Mouse (Mus musculus) kidney, postnatal 0 days (tissue): ENCODE measurements at regions not wholly inside any gene's neighbourhood (a gene's known extent, or its start where the extent isn't known, plus 50 kb on each side); places are given as distances from the start of the nearest gene placed in this dataset.

Source experiments
- ATAC-seq: fragments of 200-750 bp; cut with Nextera tagmentation; replicated peaks from 2 replicates; pipeline ENCODE4 v1.8.0; 2017; ENCODE audit warnings: low read depth, moderate number of reproducible peaks, moderate TSS enrichment, moderate library complexity; ENCODE audit not compliant: low FRiP score
- DNase-seq: peaks from one replicate; pipeline ENCODE4 v3.0.0-alpha.2; 2016; ENCODE audit warnings: low spot score
- H3K27ac ChIP-seq: fragments of 300-500 bp; sonication (generic); 2 replicates; pipeline ENCODE4 v1.5.1; 2014; ENCODE audit warnings: mild to moderate bottlenecking
- H3K27me3 ChIP-seq: fragments of 300-500 bp; sonication (generic); 2 replicates; pipeline ENCODE4 v1.6.1; 2014; ENCODE audit warnings: low read length, mixed read lengths; ENCODE audit not compliant: insufficient read depth
- H3K36me3 ChIP-seq: fragments of 300-500 bp; sonication (generic); 2 replicates; pipeline ENCODE4 v1.6.1; 2014; ENCODE audit warnings: low read length, mixed read lengths; ENCODE audit not compliant: insufficient read depth
- H3K4me1 ChIP-seq: fragments of 300-500 bp; sonication (generic); replicated peaks from 2 replicates; pipeline ENCODE4 v1.6.1; 2014; ENCODE audit warnings: antibody characterized with exemption, low read length, mixed read lengths; ENCODE audit not compliant: insufficient read depth
- H3K4me2 ChIP-seq: fragments of 300-500 bp; sonication (generic); 2 replicates; pipeline ENCODE4 v1.6.1; 2014; ENCODE audit warnings: mild to moderate bottlenecking, low read length, moderate library complexity, mixed read lengths
- H3K4me3 ChIP-seq: fragments of 300-500 bp; sonication (generic); replicated peaks from 2 replicates; pipeline ENCODE4 v1.5.1; 2014; ENCODE audit warnings: low read depth, low read length
- H3K9ac ChIP-seq: fragments of 300-500 bp; sonication (generic); 2 replicates; pipeline ENCODE4 v1.6.1; 2014; ENCODE audit warnings: low read depth, low read length
- H3K9me3 ChIP-seq: fragments of 300-500 bp; sonication (generic); replicated peaks from 2 replicates; pipeline ENCODE4 v1.6.1; 2016; ENCODE audit warnings: low read length, inconsistent platforms, mixed read lengths
- CTCF ChIP-seq: IDR thresholded peaks from 2 replicates; pipeline ENCODE4 v1.5.1; 2016; ENCODE audit warnings: antibody characterized with exemption, low read depth, mild to moderate bottlenecking, moderate library complexity
- WGBS: fragments of 180-500 bp; shearing (Covaris S2); extraction: QIAGEN DNeasy Blood & Tissue Kit; methylation state at CpG from one replicate; pipeline ENCODE4 v1.1.7; 2014; 5-methylcytosine and 5-hydroxymethylcytosine counted together

DNA sequence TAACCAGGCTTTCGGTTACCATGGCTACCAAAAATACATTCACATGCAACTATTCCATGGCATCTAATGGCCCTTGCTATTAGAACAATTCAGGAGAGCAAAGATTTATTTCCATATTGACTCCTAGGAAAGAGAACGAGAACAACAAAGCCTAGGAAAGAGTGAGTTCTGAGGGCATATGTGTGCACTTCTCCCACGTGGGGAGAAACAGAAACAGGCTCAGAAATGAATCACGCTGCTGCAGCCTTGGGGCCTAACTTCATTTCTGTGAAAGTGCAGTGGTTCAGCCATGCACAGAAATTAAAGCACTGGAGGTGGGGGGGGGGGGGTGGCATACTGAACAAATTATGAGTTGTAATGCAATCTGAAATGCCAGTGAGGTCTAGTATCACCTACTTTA is 55.2 kb upstream of the Kcnmb2 start:
- Histone ChIP-seq H3K4me3 (no peak overlapping the region), H3K36me3 (no peaks in the 10 kb centered on the region), H3K4me2 (no peak overlapping the region), H3K9ac (no peak overlapping the region), H3K4me1 (no peaks in the 10 kb centered on the region), H3K27me3 (no peaks in the 10 kb centered on the region), H3K27ac (no peak overlapping the region), H3K9me3 (no peaks in the 10 kb centered on the region)
- no peak for DNase-seq
- 65% methylated on average over 4 of the region's 4 CpGs for WGBS
- ATAC-seq = no peak
- TF ChIP-seq CTCF = no peak
